Mouse (Mus musculus) A20 (cell line): ENCODE results near the gene Focad.

ENCODE experiments used
- DNase-seq: peaks from one replicate; pipeline ENCODE4 v3.0.0-alpha.2; 2011; ENCODE audit warnings: low read depth, low spot score

Focad gene

GRCm38 (mm10) chr4:88094062-88094767 lies at the start of gene Focad:
Gene Focad, plus strand, starts transcription at chr4:88094629.
- peak; percentile 98 for DNase-seq

- no peak for DNase-seq
Observed at GRCm38 (mm10) chr4:88045151-88045550, 49.3 kb upstream of the Focad start.

GRCm38 (mm10) chr4:88046280-88046679 lies 48.1 kb upstream of the Focad start:
- peak; percentile 53 for DNase-seq

- DNase-seq: no peak
Observed at GRCm38 (mm10) chr4:88075388-88075787, 19.0 kb upstream of the Focad start.

- no peak for DNase-seq
Observed at GRCm38 (mm10) chr4:88078983-88079382, 15.4 kb upstream of the Focad start.

- peak; percentile 21 for DNase-seq
Observed at GRCm38 (mm10) chr4:88081417-88081816, 13.0 kb upstream of the Focad start.

- no peak for DNase-seq
Observed at GRCm38 (mm10) chr4:88081885-88082284, 12.5 kb upstream of the Focad start.

- no peak for DNase-seq
Observed at GRCm38 (mm10) chr4:88082381-88082780, 12.0 kb upstream of the Focad start.

GRCm38 (mm10) chr4:88083781-88084180 lies 10.6 kb upstream of the Focad start:
- DNase-seq: no peak

GRCm38 (mm10) chr4:88090316-88090715 lies 4.1 kb upstream of the Focad start:
- DNase-seq: no peak

- DNase-seq: no peak
Observed at GRCm38 (mm10) chr4:88094768-88095420, 465 bp downstream of the Focad start.

- peak; percentile 51 for DNase-seq
Observed at GRCm38 (mm10) chr4:88095693-88096092, 1.3 kb downstream of the Focad start.

GRCm38 (mm10) chr4:88108585-88108984 lies 14.2 kb downstream of the Focad start:
- DNase-seq: no peak

GRCm38 (mm10) chr4:88117331-88117730 lies 22.9 kb downstream of the Focad start:
- DNase-seq: no peak

- DNase-seq: no peak
Observed at GRCm38 (mm10) chr4:88117942-88118341, 23.5 kb downstream of the Focad start.

GRCm38 (mm10) chr4:88118750-88119395 lies 24.4 kb downstream of the Focad start:
- DNase-seq: no peak

- peak; percentile 27 for DNase-seq
Observed at GRCm38 (mm10) chr4:88120091-88120490, 25.7 kb downstream of the Focad start.

GRCm38 (mm10) chr4:88122472-88122871 lies 28.0 kb downstream of the Focad start:
- DNase-seq: no peak

GRCm38 (mm10) chr4:88135936-88136335 lies 41.5 kb downstream of the Focad start:
- no peak for DNase-seq

- DNase-seq: no peak
Observed at GRCm38 (mm10) chr4:88136528-88136927, 42.1 kb downstream of the Focad start.

GRCm38 (mm10) chr4:88138366-88138917 lies 44.0 kb downstream of the Focad start:
- no peak for DNase-seq

- DNase-seq: no peak
Observed at GRCm38 (mm10) chr4:88149462-88149861, 55.0 kb downstream of the Focad start.
